In genomic region chr5:139397959-139398753, GRCm38 (mm10) we compare ENCODE assay signal across 8 mouse cellular contexts. TPM values are rescaled to one million over a fixed set of nuclear protein-coding genes. Genes with fewer than 3 reads are reported as not detected.
A peak's percentile ranks its signal among the peaks of the same experiment; 100 is the strongest.
DNase-seq lines count a peak whose midpoint lies in the region; ATAC-seq and TF ChIP-seq lines count a peak whose summit lies in the region.

No protein-coding gene starts in this region.

- peak; percentile 90 for ATAC-seq in CD4-positive, CD25-positive, alpha-beta regulatory T cell, adult 4 months
- peak; percentile 33; the same call in 1 of the 2 replicates for ATAC-seq in forebrain, embryonic 12.5 days (ENCODE audit: low FRiP score)
- peak; percentile 79 for ATAC-seq in heart, embryonic 16.5 days (replicated peaks; ENCODE audit: extremely low read depth, insufficient read depth, low FRiP score)
- ATAC-seq in liver, embryonic 15.5 days (ENCODE audit: insufficient read depth) = peak; percentile 67
- peak; percentile 41; the same call in 1 of the 2 replicates for ATAC-seq in neural tube, embryonic 12.5 days (ENCODE audit: low FRiP score, low read depth)
- peak; percentile 79 for ATAC-seq in stomach, postnatal 0 days (ENCODE audit: low FRiP score, low TSS enrichment)

- 0 out of 2 replicates have a peak overlapping the region, but pooled peaks have one; percentile 4 for H3K27ac ChIP-seq in brown adipose tissue, adult 24 weeks (replicated peaks; ENCODE audit: low read depth, low read length)
- no peak overlapping the region for H3K27ac ChIP-seq in forebrain, embryonic 12.5 days
- peak overlapping the region; percentile 55 for H3K27ac ChIP-seq in heart, embryonic 16.5 days (ENCODE audit: low read length)
- H3K27ac ChIP-seq in liver, embryonic 15.5 days (replicated peaks) = peak overlapping the region; percentile 73
- no peak overlapping the region for H3K27ac ChIP-seq in neural tube, embryonic 12.5 days
- H3K27ac ChIP-seq in stomach, postnatal 0 days (replicated peaks) = no peak overlapping the region

- no peaks in the 10 kb centered on the region for H3K27me3 ChIP-seq in forebrain, embryonic 12.5 days
- no peaks in the 10 kb centered on the region for H3K27me3 ChIP-seq in heart, embryonic 16.5 days (ENCODE audit: control insufficient read depth, insufficient read depth, low read length)
- no peaks in the 10 kb centered on the region for H3K27me3 ChIP-seq in liver, embryonic 15.5 days
- H3K27me3 ChIP-seq in neural tube, embryonic 12.5 days (replicated peaks) = no peaks in the 10 kb centered on the region
- H3K27me3 ChIP-seq in stomach, postnatal 0 days (ENCODE audit: control insufficient read depth, insufficient read depth, low read length) = no peaks in the 10 kb centered on the region

- peak; percentile 92 to 93 for DNase-seq in kidney, postnatal 4 days
- peak; percentile 95 for DNase-seq in stomach, postnatal 0 days (ENCODE audit: low spot score)

- H3K4me1 ChIP-seq in brown adipose tissue, adult 24 weeks (ENCODE audit: control insufficient read depth, insufficient read depth, insufficient read length, low read length) = peaks cover 8% of the 10 kb centered on the region
- H3K4me1 ChIP-seq in forebrain, embryonic 12.5 days = peaks cover 3% of the 10 kb centered on the region; the same call in 1 of the 2 replicates
- H3K4me1 ChIP-seq in heart, embryonic 16.5 days (ENCODE audit: control insufficient read depth, insufficient read depth, low read length) = peaks cover 17% of the 10 kb centered on the region
- peaks cover 59% of the 10 kb centered on the region for H3K4me1 ChIP-seq in liver, embryonic 15.5 days (replicated peaks)
- no peaks in the 10 kb centered on the region for H3K4me1 ChIP-seq in neural tube, embryonic 12.5 days
- H3K4me1 ChIP-seq in stomach, postnatal 0 days (replicated peaks; ENCODE audit: control insufficient read depth, insufficient read depth) = no peaks in the 10 kb centered on the region

- peak; percentile 93 for TF ChIP-seq CTCF in stomach, postnatal 0 days (IDR thresholded peaks at IDR 0.05; ENCODE audit: low read depth)

- H3K9ac ChIP-seq in forebrain, embryonic 12.5 days = no peak overlapping the region
- peak overlapping the region; percentile 58 for H3K9ac ChIP-seq in heart, embryonic 16.5 days (ENCODE audit: low read length)
- peak overlapping the region; percentile 39 for H3K9ac ChIP-seq in liver, embryonic 15.5 days
- H3K9ac ChIP-seq in neural tube, embryonic 12.5 days = no peak overlapping the region
- no peak overlapping the region for H3K9ac ChIP-seq in stomach, postnatal 0 days (ENCODE audit: low read length)

- H3K4me2 ChIP-seq in forebrain, embryonic 12.5 days = no peak overlapping the region
- H3K4me2 ChIP-seq in heart, embryonic 16.5 days (ENCODE audit: low read depth, low read length) = peak overlapping the region; percentile 4
- H3K4me2 ChIP-seq in liver, embryonic 15.5 days = peak overlapping the region; percentile 25
- no peak overlapping the region for H3K4me2 ChIP-seq in neural tube, embryonic 12.5 days (replicated peaks)
- no peak overlapping the region for H3K4me2 ChIP-seq in stomach, postnatal 0 days (replicated peaks; ENCODE audit: low read depth)

- H3K9me3 ChIP-seq in forebrain, embryonic 12.5 days = no peaks in the 10 kb centered on the region
- no peaks in the 10 kb centered on the region for H3K9me3 ChIP-seq in heart, embryonic 16.5 days (replicated peaks; ENCODE audit: control insufficient read depth, low read length)
- no peaks in the 10 kb centered on the region for H3K9me3 ChIP-seq in liver, embryonic 15.5 days (replicated peaks)
- no peaks in the 10 kb centered on the region for H3K9me3 ChIP-seq in neural tube, embryonic 12.5 days
- H3K9me3 ChIP-seq in stomach, postnatal 0 days (ENCODE audit: control insufficient read depth, low read length) = no peaks in the 10 kb centered on the region

- no peaks in the 10 kb centered on the region for H3K36me3 ChIP-seq in forebrain, embryonic 12.5 days (replicated peaks)
- H3K36me3 ChIP-seq in heart, embryonic 16.5 days (ENCODE audit: control insufficient read depth, insufficient read depth) = peaks cover 7% of the 10 kb centered on the region
- peaks cover 33% of the 10 kb centered on the region for H3K36me3 ChIP-seq in liver, embryonic 15.5 days (replicated peaks)
- H3K36me3 ChIP-seq in neural tube, embryonic 12.5 days = no peaks in the 10 kb centered on the region
- H3K36me3 ChIP-seq in stomach, postnatal 0 days (ENCODE audit: control insufficient read depth, insufficient read depth, low read length) = no peaks in the 10 kb centered on the region

- WGBS in forebrain, embryonic 12.5 days = 41% methylated on average over 5 of the region's 5 CpGs
- 17% methylated on average over 5 of the region's 5 CpGs for WGBS in heart, embryonic 16.5 days
- WGBS in liver, embryonic 15.5 days (ENCODE audit: insufficient replicate concordance) = 14% methylated on average over 5 of the region's 5 CpGs
- 44% methylated on average over 5 of the region's 5 CpGs for WGBS in neural tube, embryonic 12.5 days
- WGBS in stomach, postnatal 0 days = 33% methylated on average over 5 of the region's 5 CpGs

- H3K4me3 ChIP-seq in brown adipose tissue, adult 24 weeks (ENCODE audit: insufficient read depth, low read depth, low read length) = no peak overlapping the region
- H3K4me3 ChIP-seq in forebrain, embryonic 12.5 days (replicated peaks) = no peak overlapping the region
- H3K4me3 ChIP-seq in heart, embryonic 16.5 days (ENCODE audit: low read length) = no peak overlapping the region
- no peak overlapping the region for H3K4me3 ChIP-seq in liver, embryonic 15.5 days (replicated peaks)
- H3K4me3 ChIP-seq in neural tube, embryonic 12.5 days = no peak overlapping the region
- no peak overlapping the region for H3K4me3 ChIP-seq in stomach, postnatal 0 days (ENCODE audit: low read depth, low read length)

- no peak for TF ChIP-seq EP300 in stomach, postnatal 0 days (optimal IDR thresholded peaks at IDR 0.05)

RNA-seq across cellular contexts. Expression of gene C130050O18Rik, which starts 6.9 kb away (rescaled TPM):
- polyA plus RNA-seq in CD4-positive, CD25-positive, alpha-beta regulatory T cell, adult 4 months (2017; shearing (Covaris generic)) = not detected
- 1.3 TPM in 1 of 2 replicates, not detected in the other for polyA plus RNA-seq in brown adipose tissue, adult 24 weeks (2012; ENCODE audit: insufficient read depth, insufficient read length, missing spikeins)
- polyA plus RNA-seq in forebrain, embryonic 12.5 days (2016; fragmentation: Nextera tagmentation; extraction: Ambion mirVana) = 0.10 and 0.22 TPM in 2 replicates
- 0.43 and 0.66 TPM in 2 replicates for polyA plus RNA-seq in heart, embryonic 16.5 days (2015; fragmentation: Nextera tagmentation; extraction: Ambion mirVana)
- 1.9 and 2.4 TPM in 2 replicates for polyA plus RNA-seq in liver, embryonic 15.5 days (2015; fragmentation: Nextera tagmentation; extraction: Ambion mirVana)
- polyA plus RNA-seq in neural tube, embryonic 12.5 days (2016; fragmentation: Nextera tagmentation; extraction: Ambion mirVana) = 0.20 and 0.33 TPM in 2 replicates
- 0.41 and 0.46 TPM in 2 replicates for polyA plus RNA-seq in stomach, postnatal 0 days (2015; fragmentation: Nextera tagmentation; extraction: Ambion mirVana)

RNA-seq across cellular contexts. Expression of gene Gpr146, which starts 20.7 kb away (rescaled TPM):
- polyA plus RNA-seq in CD4-positive, CD25-positive, alpha-beta regulatory T cell, adult 4 months (2017; shearing (Covaris generic)) = 10 to 100 TPM in 1 of 2 experiments, 1 to 10 TPM in 1; 8.1 to 11.3 TPM
- 18.1 and 19.7 TPM in 2 replicates for polyA plus RNA-seq in brown adipose tissue, adult 24 weeks (2012; ENCODE audit: insufficient read depth, insufficient read length, missing spikeins)
- 1.2 and 1.4 TPM in 2 replicates for polyA plus RNA-seq in forebrain, embryonic 12.5 days (2016; fragmentation: Nextera tagmentation; extraction: Ambion mirVana)
- 17.1 and 17.2 TPM in 2 replicates for polyA plus RNA-seq in heart, embryonic 16.5 days (2015; fragmentation: Nextera tagmentation; extraction: Ambion mirVana)
- polyA plus RNA-seq in liver, embryonic 15.5 days (2015; fragmentation: Nextera tagmentation; extraction: Ambion mirVana) = 25.0 and 26.4 TPM in 2 replicates
- 1.9 and 2.3 TPM in 2 replicates for polyA plus RNA-seq in neural tube, embryonic 12.5 days (2016; fragmentation: Nextera tagmentation; extraction: Ambion mirVana)
- polyA plus RNA-seq in stomach, postnatal 0 days (2015; fragmentation: Nextera tagmentation; extraction: Ambion mirVana) = 3.5 TPM in 2 replicates

RNA-seq across cellular contexts. Expression of gene Gper1, which starts 24.8 kb away (rescaled TPM):
- not detected for polyA plus RNA-seq in CD4-positive, CD25-positive, alpha-beta regulatory T cell, adult 4 months (2017; shearing (Covaris generic))
- 1.8 TPM in 1 of 2 replicates, not detected in the other for polyA plus RNA-seq in brown adipose tissue, adult 24 weeks (2012; ENCODE audit: insufficient read depth, insufficient read length, missing spikeins)
- polyA plus RNA-seq in forebrain, embryonic 12.5 days (2016; fragmentation: Nextera tagmentation; extraction: Ambion mirVana) = 4.1 and 5.2 TPM in 2 replicates
- 3.0 and 4.0 TPM in 2 replicates for polyA plus RNA-seq in heart, embryonic 16.5 days (2015; fragmentation: Nextera tagmentation; extraction: Ambion mirVana)
- polyA plus RNA-seq in liver, embryonic 15.5 days (2015; fragmentation: Nextera tagmentation; extraction: Ambion mirVana) = 0.10 and 0.14 TPM in 2 replicates
- 7.2 and 7.8 TPM in 2 replicates for polyA plus RNA-seq in neural tube, embryonic 12.5 days (2016; fragmentation: Nextera tagmentation; extraction: Ambion mirVana)
- 2.8 and 3.2 TPM in 2 replicates for polyA plus RNA-seq in stomach, postnatal 0 days (2015; fragmentation: Nextera tagmentation; extraction: Ambion mirVana)

RNA-seq across cellular contexts. Expression of gene Cyp2w1, which starts 45.7 kb away (rescaled TPM):
- not detected for polyA plus RNA-seq in CD4-positive, CD25-positive, alpha-beta regulatory T cell, adult 4 months (2017; shearing (Covaris generic))
- polyA plus RNA-seq in brown adipose tissue, adult 24 weeks (2012; ENCODE audit: insufficient read depth, insufficient read length, missing spikeins) = not detected in 2 replicates
- polyA plus RNA-seq in forebrain, embryonic 12.5 days (2016; fragmentation: Nextera tagmentation; extraction: Ambion mirVana) = 0.17 and 0.24 TPM in 2 replicates
- not detected in 2 replicates for polyA plus RNA-seq in heart, embryonic 16.5 days (2015; fragmentation: Nextera tagmentation; extraction: Ambion mirVana)
- not detected in 2 replicates for polyA plus RNA-seq in liver, embryonic 15.5 days (2015; fragmentation: Nextera tagmentation; extraction: Ambion mirVana)
- polyA plus RNA-seq in neural tube, embryonic 12.5 days (2016; fragmentation: Nextera tagmentation; extraction: Ambion mirVana) = 0.13 TPM in 1 of 2 replicates, not detected in the other
- 4.8 and 8.5 TPM in 2 replicates for polyA plus RNA-seq in stomach, postnatal 0 days (2015; fragmentation: Nextera tagmentation; extraction: Ambion mirVana)

RNA-seq across cellular contexts. Expression of gene Cox19, which starts 46.9 kb away (rescaled TPM):
- 10 to 100 TPM; 49.9 to 52.2 TPM for polyA plus RNA-seq in CD4-positive, CD25-positive, alpha-beta regulatory T cell, adult 4 months (2017; shearing (Covaris generic))
- polyA plus RNA-seq in brown adipose tissue, adult 24 weeks (2012; ENCODE audit: insufficient read depth, insufficient read length, missing spikeins) = 250 and 278 TPM in 2 replicates
- 105 and 117 TPM in 2 replicates for polyA plus RNA-seq in forebrain, embryonic 12.5 days (2016; fragmentation: Nextera tagmentation; extraction: Ambion mirVana)
- 75.7 and 75.8 TPM in 2 replicates for polyA plus RNA-seq in heart, embryonic 16.5 days (2015; fragmentation: Nextera tagmentation; extraction: Ambion mirVana)
- 44.3 and 49.3 TPM in 2 replicates for polyA plus RNA-seq in liver, embryonic 15.5 days (2015; fragmentation: Nextera tagmentation; extraction: Ambion mirVana)
- 124 and 127 TPM in 2 replicates for polyA plus RNA-seq in neural tube, embryonic 12.5 days (2016; fragmentation: Nextera tagmentation; extraction: Ambion mirVana)
- 109 and 114 TPM in 2 replicates for polyA plus RNA-seq in stomach, postnatal 0 days (2015; fragmentation: Nextera tagmentation; extraction: Ambion mirVana)

Comparison
In these comparisons a context has a peak if more than half of its experiments do, and no peak if none do; other contexts are left out.
1. ATAC-seq: peak in every context shown above with its lines; median percentile 90 in CD4-positive, CD25-positive, alpha-beta regulatory T cell, adult 4 months; 79 in heart, embryonic 16.5 days; 79 in stomach, postnatal 0 days; 67 in liver, embryonic 15.5 days; 41 in neural tube, embryonic 12.5 days; 33 in forebrain, embryonic 12.5 days.
2. H3K27ac ChIP-seq: peak in brown adipose tissue, adult 24 weeks (single experiment), heart, embryonic 16.5 days (single experiment) and liver, embryonic 15.5 days (single experiment); none in forebrain, embryonic 12.5 days (single experiment), neural tube, embryonic 12.5 days (single experiment) and stomach, postnatal 0 days (single experiment).
3. H3K4me2 ChIP-seq: peak in heart, embryonic 16.5 days (single experiment) and liver, embryonic 15.5 days (single experiment); none in forebrain, embryonic 12.5 days (single experiment), neural tube, embryonic 12.5 days (single experiment) and stomach, postnatal 0 days (single experiment).
4. H3K9ac ChIP-seq: peak in heart, embryonic 16.5 days (single experiment) and liver, embryonic 15.5 days (single experiment); none in forebrain, embryonic 12.5 days (single experiment), neural tube, embryonic 12.5 days (single experiment) and stomach, postnatal 0 days (single experiment).